Mouse (Mus musculus) liver, embryonic 11.5 days (tissue): ENCODE data around the gene Gabarapl2. TPM values are rescaled to one million over a fixed set of nuclear protein-coding genes. Genes with fewer than 3 reads are reported as not detected.
A peak's percentile ranks its signal among the peaks of the same experiment; 100 is the strongest.

Experiments used
- ATAC-seq: fragments of 200-750 bp; cut with Nextera tagmentation; replicated peaks from 2 replicates; pipeline ENCODE4 v1.8.0; 2017; ENCODE audit warnings: moderate number of reproducible peaks, mild to moderate bottlenecking, moderate TSS enrichment, moderate library complexity; ENCODE audit not compliant: low FRiP score
- DNase-seq: peaks from one replicate; pipeline ENCODE4 v3.0.0-alpha.2; 2017; ENCODE audit warnings: low spot score
- H3K27ac ChIP-seq: fragments of 300-500 bp; sonication (generic); 2 replicates; pipeline ENCODE4 v1.5.1; 2014; ENCODE audit warnings: mild to moderate bottlenecking, low read depth, low read length, control low read depth
- H3K27me3 ChIP-seq: fragments of 300-500 bp; sonication (generic); replicated peaks from 2 replicates; pipeline ENCODE4 v1.6.1; 2014; ENCODE audit warnings: low read length, mixed read lengths; ENCODE audit not compliant: control insufficient read depth, insufficient read depth
- H3K36me3 ChIP-seq: fragments of 300-500 bp; sonication (generic); 2 replicates; pipeline ENCODE4 v1.6.1; 2014; ENCODE audit warnings: mild to moderate bottlenecking, low read length, moderate library complexity, mixed read lengths; ENCODE audit not compliant: control insufficient read depth, insufficient read depth
- H3K4me1 ChIP-seq: fragments of 300-500 bp; sonication (generic); replicated peaks from 2 replicates; pipeline ENCODE4 v1.6.1; 2014; ENCODE audit warnings: low read length, mixed read lengths; ENCODE audit not compliant: control insufficient read depth, insufficient read depth
- H3K4me2 ChIP-seq: fragments of 300-500 bp; sonication (generic); 2 replicates; pipeline ENCODE4 v1.6.1; 2014; ENCODE audit warnings: mild to moderate bottlenecking, control low read depth, moderate library complexity
- H3K4me3 ChIP-seq: fragments of 300-500 bp; sonication (generic); 2 replicates; pipeline ENCODE4 v1.5.1; 2014; ENCODE audit warnings: low read depth, low read length, control low read depth
- H3K9ac ChIP-seq: fragments of 300-500 bp; sonication (generic); 2 replicates; pipeline ENCODE4 v1.6.1; 2014; ENCODE audit warnings: low read depth, low read length, control low read depth
- H3K9me3 ChIP-seq: fragments of 300-500 bp; sonication (generic); 2 replicates; pipeline ENCODE4 v1.6.1; 2016; ENCODE audit warnings: low read length, inconsistent platforms, mixed read lengths; ENCODE audit not compliant: control insufficient read depth
- WGBS: fragments of 180-500 bp; shearing (Covaris S2); extraction: QIAGEN DNeasy Blood & Tissue Kit; methylation state at CpG from one replicate; pipeline ENCODE4 v1.1.7; 2014; 5-methylcytosine and 5-hydroxymethylcytosine counted together
- polyA plus RNA-seq: library from polyadenylated mRNA; unstranded; fragments of >200 nt; fragmentation: Nextera tagmentation; extraction: Ambion mirVana; gene quantifications from 2 replicates; pipeline ENCODE4 v1.2.1, GENCODE M21; 2014

Gabarapl2 gene
- polyA plus RNA-seq, 1 experiment from 2014 or later, result 136 TPM

GRCm38 (mm10) chr8:111909621-111910450, 30.7 kb upstream of the Gabarapl2 start, which contains the start of gene Chst5:
Gene Chst5 (minus strand): TSS chr8:111910447.
- no peaks in the 10 kb centered on the region for H3K4me1 ChIP-seq
- ATAC-seq, result no peak
- 13% methylated on average over 44 of the region's 47 CpGs for WGBS
- H3K9me3 ChIP-seq, result no peaks in the 10 kb centered on the region
- H3K4me2 ChIP-seq, result peak within 1 kb of the TSS; percentile 54
- no peak within 1 kb of the TSS for H3K27ac ChIP-seq
- peaks cover 31% of the 10 kb centered on the region for H3K27me3 ChIP-seq
- H3K9ac ChIP-seq, result no peak within 1 kb of the TSS
- H3K4me3 ChIP-seq, result peak within 1 kb of the TSS; percentile 24
- no peak for DNase-seq
- no peaks in the 10 kb centered on the region for H3K36me3 ChIP-seq

- Histone ChIP-seq H3K27me3 (peaks cover 31% of the 10 kb centered on the region), H3K27ac (no peak overlapping the region)
Measured at GRCm38 (mm10) chr8:111911572-111911971, 28.9 kb upstream of the Gabarapl2 start.

GRCm38 (mm10) chr8:111912860-111913432, 27.6 kb upstream of the Gabarapl2 start:
- Histone ChIP-seq H3K27ac (no peak overlapping the region), H3K9ac (no peak overlapping the region), H3K4me3 (no peak overlapping the region), H3K36me3 (no peaks in the 10 kb centered on the region), H3K4me2 (no peak overlapping the region), H3K27me3 (peaks cover 31% of the 10 kb centered on the region), H3K9me3 (no peaks in the 10 kb centered on the region), H3K4me1 (no peaks in the 10 kb centered on the region)
- DNase-seq (no peak), ATAC-seq (no peak)
- 58% methylated on average over 12 of the region's 12 CpGs for WGBS

More at GRCm38 (mm10) chr8:111911572-111911971, 28.9 kb upstream of the Gabarapl2 start:
- Histone ChIP-seq H3K4me3 (no peak overlapping the region), H3K36me3 (no peaks in the 10 kb centered on the region), H3K9me3 (no peaks in the 10 kb centered on the region), H3K4me1 (no peaks in the 10 kb centered on the region), H3K4me2 (no peak overlapping the region), H3K9ac (no peak overlapping the region)
- no peak for ATAC-seq
- DNase-seq, result no peak
- WGBS, result 64% methylated on average over 7 of the region's 7 CpGs

GRCm38 (mm10) chr8:111919663-111920062, 20.8 kb upstream of the Gabarapl2 start:
- no peak for ATAC-seq
- H3K4me3 ChIP-seq, result no peak overlapping the region

GRCm38 (mm10) chr8:111920971-111921370, 19.5 kb upstream of the Gabarapl2 start:
- 72% methylated on average over 4 of the region's 4 CpGs for WGBS
- Histone ChIP-seq H3K4me3 (no peak overlapping the region), H3K4me1 (peaks cover 7% of the 10 kb centered on the region), H3K27me3 (no peaks in the 10 kb centered on the region), H3K4me2 (no peak overlapping the region), H3K27ac (no peak overlapping the region), H3K9me3 (no peaks in the 10 kb centered on the region), H3K9ac (no peak overlapping the region), H3K36me3 (no peaks in the 10 kb centered on the region)
- DNase-seq, result no peak
- no peak for ATAC-seq

More at GRCm38 (mm10) chr8:111919663-111920062, 20.8 kb upstream of the Gabarapl2 start:
- no peaks in the 10 kb centered on the region for H3K9me3 ChIP-seq
- no peak overlapping the region for H3K9ac ChIP-seq
- H3K27me3 ChIP-seq, result no peaks in the 10 kb centered on the region
- 75% methylated on average over 2 of the region's 2 CpGs for WGBS
- H3K27ac ChIP-seq, result no peak overlapping the region
- no peak for DNase-seq
- H3K4me1 ChIP-seq, result no peaks in the 10 kb centered on the region
- no peaks in the 10 kb centered on the region for H3K36me3 ChIP-seq
- H3K4me2 ChIP-seq, result no peak overlapping the region

- Histone ChIP-seq H3K27me3 (no peaks in the 10 kb centered on the region), H3K4me3 (no peak overlapping the region), H3K4me2 (no peak overlapping the region), H3K4me1 (peaks cover 7% of the 10 kb centered on the region), H3K27ac (no peak overlapping the region), H3K9me3 (no peaks in the 10 kb centered on the region), H3K36me3 (no peaks in the 10 kb centered on the region), H3K9ac (no peak overlapping the region)
- DNase-seq (no peak), ATAC-seq (0 out of 2 replicates have a peak, but pooled peaks have one; percentile 37)
- 28% methylated on average over 10 of the region's 10 CpGs for WGBS
Measured at GRCm38 (mm10) chr8:111923383-111923804, 17.1 kb upstream of the Gabarapl2 start.

- H3K27ac ChIP-seq, result no peak overlapping the region
- no peak for DNase-seq
- H3K9ac ChIP-seq, result no peak overlapping the region
- H3K4me3 ChIP-seq, result no peak overlapping the region
- H3K27me3 ChIP-seq, result no peaks in the 10 kb centered on the region
- H3K36me3 ChIP-seq, result no peaks in the 10 kb centered on the region
- peak overlapping the region; percentile 4; the same call in 1 of the 2 replicates for H3K4me2 ChIP-seq
- H3K4me1 ChIP-seq, result peaks cover 12% of the 10 kb centered on the region
- WGBS, result 35% methylated on average over 7 of the region's 7 CpGs
- H3K9me3 ChIP-seq, result no peaks in the 10 kb centered on the region
- no peak for ATAC-seq
Measured at GRCm38 (mm10) chr8:111924976-111925375, 15.5 kb upstream of the Gabarapl2 start.

GRCm38 (mm10) chr8:111929648-111930344, 10.7 kb upstream of the Gabarapl2 start:
- no peak overlapping the region for H3K4me3 ChIP-seq

More at GRCm38 (mm10) chr8:111929648-111930344, 10.7 kb upstream of the Gabarapl2 start:
- no peaks in the 10 kb centered on the region for H3K36me3 ChIP-seq
- H3K4me2 ChIP-seq, result peak overlapping the region; percentile 45
- peaks cover 24% of the 10 kb centered on the region for H3K4me1 ChIP-seq
- H3K9me3 ChIP-seq, result no peaks in the 10 kb centered on the region
- H3K27me3 ChIP-seq, result no peaks in the 10 kb centered on the region
- WGBS, result 26% methylated on average over 8 of the region's 8 CpGs
- DNase-seq, result no peak
- peak overlapping the region; percentile 66 for H3K27ac ChIP-seq
- peak; percentile 83 for ATAC-seq
- H3K9ac ChIP-seq, result peak overlapping the region; percentile 35
